Mouse (Mus musculus) liver, adult 2 months (tissue): ENCODE results near the gene Slc25a25. TPM values are rescaled to one million over a fixed set of nuclear protein-coding genes. Genes with fewer than 3 reads are reported as not detected.

ENCODE experiments used
- DNase-seq: peaks from one replicate; pipeline ENCODE4 v3.0.0-alpha.2; 2011; ENCODE audit warnings: low read depth, low spot score; ENCODE audit errors: extremely low read depth
- H3K27ac ChIP-seq: fragments of 200-500 bp; replicated peaks from 2 replicates; pipeline ENCODE4 v1.5.1; 2012; ENCODE audit warnings: low read depth, mild to moderate bottlenecking, control low read depth, inconsistent platforms, low read length; ENCODE audit not compliant: insufficient read depth
- H3K27me3 ChIP-seq: fragments of 200-500 bp; 2 replicates; pipeline ENCODE4 v1.6.1; 2012; ENCODE audit warnings: mild to moderate bottlenecking, moderate library complexity, low read length, inconsistent platforms; ENCODE audit not compliant: control insufficient read depth, insufficient read depth
- H3K36me3 ChIP-seq: fragments of 200-500 bp; 2 replicates; pipeline ENCODE4 v1.6.1; 2012; ENCODE audit warnings: low read length, inconsistent platforms; ENCODE audit not compliant: control insufficient read depth, insufficient read depth
- H3K4me1 ChIP-seq: fragments of 200-500 bp; 2 replicates; pipeline ENCODE4 v1.6.1; 2011; ENCODE audit warnings: low read length; ENCODE audit not compliant: control insufficient read depth, insufficient read depth
- H3K4me3 ChIP-seq: fragments of 200-500 bp; 2 replicates; pipeline ENCODE4 v1.5.1; 2011; ENCODE audit warnings: low read depth, mild to moderate bottlenecking, control low read depth, low read length, moderate library complexity; ENCODE audit not compliant: insufficient read depth
- H3K79me2 ChIP-seq: fragments of 200-500 bp; 2 replicates; pipeline ENCODE4 v1.6.1; 2012; ENCODE audit warnings: inconsistent platforms, mild to moderate bottlenecking, low read length, moderate library complexity; ENCODE audit not compliant: control insufficient read depth, insufficient read depth
- H3K9ac ChIP-seq: fragments of 200-500 bp; 2 replicates; pipeline ENCODE4 v1.6.1; 2012; ENCODE audit warnings: low read depth, mild to moderate bottlenecking, control low read depth, inconsistent platforms, low read length
- CTCF ChIP-seq: fragments of 200-500 bp; IDR thresholded peaks from 2 replicates; pipeline ENCODE4 v1.5.1; 2011; ENCODE audit warnings: low read depth, low read length, control low read depth
- POLR2A ChIP-seq: fragments of 200-500 bp; IDR thresholded peaks from 2 replicates; pipeline ENCODE4 v1.6.1; 2011; ENCODE audit warnings: low read length, control low read depth; ENCODE audit not compliant: insufficient read depth; ENCODE audit errors: extremely low read depth
- WGBS: fragments of 180-500 bp; shearing (Covaris S2); methylation state at CpG from one replicate; pipeline ENCODE4 v1.1.7; 2018; 5-methylcytosine and 5-hydroxymethylcytosine counted together
- polyA plus RNA-seq: library from polyadenylated mRNA; depleted of rRNA; stranded (reverse); fragments of >200 nt; gene quantifications from 2 replicates; pipeline ENCODE4 v1.2.3, GENCODE M21; 2012
- total RNA-seq: library from RNA; depleted of rRNA; stranded (reverse); fragments of >200 nt; gene quantifications from 2 replicates; pipeline ENCODE4 v1.2.3, GENCODE M21; 2014

Slc25a25 gene
- total and polyA plus RNA-seq, 2 experiments: 41.9 to 57.9 TPM

DNA sequence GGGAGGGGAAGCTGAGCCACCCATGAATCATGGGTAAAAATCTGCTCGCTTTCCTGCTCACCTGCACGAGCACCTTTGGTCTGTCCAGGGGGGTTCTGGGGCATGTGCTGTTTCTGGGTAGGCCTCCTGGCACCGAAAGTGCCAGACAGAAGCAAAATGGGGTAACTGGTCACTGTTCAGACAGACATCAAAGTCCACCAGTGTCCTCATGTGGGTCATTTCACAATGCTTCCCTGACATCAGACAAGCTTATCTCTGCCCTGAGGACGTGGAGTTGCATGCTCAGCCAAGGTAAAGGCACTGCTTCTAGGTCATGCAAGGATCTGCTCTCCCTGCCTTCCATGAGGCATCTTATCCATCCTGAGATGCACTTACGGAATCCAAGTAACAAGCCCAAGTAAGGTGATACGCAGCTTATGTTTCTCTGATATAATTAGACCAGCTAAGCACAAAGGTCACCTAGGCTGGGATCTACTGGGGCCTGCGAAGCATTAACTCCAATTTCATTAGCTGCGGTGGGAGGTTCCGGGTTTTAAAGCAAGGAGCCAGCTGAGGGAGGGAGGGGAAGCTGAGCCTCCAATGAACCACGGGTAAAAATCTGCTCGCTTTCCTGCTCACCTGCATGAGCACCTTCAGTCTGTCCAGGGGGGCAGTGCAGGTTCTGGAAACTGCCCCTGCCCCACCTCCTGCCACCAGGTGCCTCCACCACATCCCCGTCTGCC, 32.7 kb downstream of the Slc25a25 start:
- Histone ChIP-seq H3K36me3 (peaks cover 57% of the 10 kb centered on the region), H3K27ac (peak overlapping the region; percentile 93), H3K79me2 (peaks cover 3% of the 10 kb centered on the region; the same call in 1 of the 2 replicates), H3K9ac (peak overlapping the region; percentile 65), H3K4me1 (peaks cover 35% of the 10 kb centered on the region), H3K27me3 (no peaks in the 10 kb centered on the region), H3K4me3 (peak overlapping the region; percentile 19)
- no peak for TF ChIP-seq POLR2A
- TF ChIP-seq CTCF: 0 out of 2 replicates have a peak, but pooled peaks have one; percentile 3
- DNase-seq: peak; percentile 99
- 32% methylated on average over 12 of the region's 12 CpGs for WGBS

DNA sequence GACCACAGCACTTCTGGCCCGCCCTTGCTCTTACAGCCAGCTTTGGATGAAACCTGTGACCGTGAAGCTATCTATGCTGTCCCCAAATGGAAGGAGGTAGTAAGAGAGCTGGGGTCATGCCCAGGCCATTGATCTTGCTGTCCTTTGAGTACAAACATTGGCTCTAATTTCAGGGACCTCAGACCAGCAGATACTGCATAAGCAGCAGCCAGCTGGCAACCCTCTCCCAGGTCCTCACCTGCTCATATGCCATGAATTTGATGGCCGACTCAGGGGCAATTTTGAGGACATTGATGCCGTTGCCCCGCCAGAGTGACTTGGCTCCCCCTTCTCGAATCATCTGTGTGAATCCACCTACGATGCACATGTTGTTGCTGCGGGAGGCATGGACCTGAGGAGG, 33.8 kb downstream of the Slc25a25 start:
- DNase-seq: peak; percentile 95
- Histone ChIP-seq H3K79me2 (no peaks in the 10 kb centered on the region), H3K4me3 (no peak overlapping the region), H3K9ac (peak overlapping the region; percentile 46), H3K4me1 (peaks cover 35% of the 10 kb centered on the region), H3K36me3 (peaks cover 57% of the 10 kb centered on the region), H3K27me3 (no peaks in the 10 kb centered on the region), H3K27ac (peak overlapping the region; percentile 86)
- 32% methylated on average over 8 of the region's 8 CpGs for WGBS
- no peak for TF ChIP-seq POLR2A
- no peak for TF ChIP-seq CTCF

DNA sequence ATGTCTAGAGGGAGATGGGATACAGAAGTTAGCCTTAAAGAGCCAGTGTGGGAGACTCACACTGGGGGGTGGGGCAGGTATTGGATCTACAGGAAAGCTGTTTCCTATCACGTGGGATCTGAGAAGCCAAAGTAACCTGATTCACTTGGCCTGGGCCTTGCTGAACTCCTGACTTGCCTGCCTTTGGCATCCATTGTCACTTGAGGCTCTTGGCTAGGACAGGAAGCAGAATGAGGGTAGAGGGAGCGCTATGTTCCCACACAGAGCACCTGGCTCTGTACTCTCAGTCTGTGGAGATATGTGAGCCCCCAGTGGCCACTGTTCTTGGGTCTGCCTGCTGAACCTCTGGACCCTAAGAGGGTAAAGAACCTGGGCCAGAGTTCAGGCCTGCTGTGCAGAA, 34.7 kb downstream of the Slc25a25 start:
- Histone ChIP-seq H3K4me1 (peaks cover 35% of the 10 kb centered on the region), H3K27me3 (no peaks in the 10 kb centered on the region), H3K27ac (peak overlapping the region; percentile 86), H3K4me3 (no peak overlapping the region), H3K79me2 (no peaks in the 10 kb centered on the region), H3K36me3 (peaks cover 56% of the 10 kb centered on the region), H3K9ac (peak overlapping the region; percentile 15; the same call in 1 of the 2 replicates)
- DNase-seq: peak; percentile 69
- TF ChIP-seq CTCF (no peak), POLR2A (no peak)
- 26% methylated on average over 2 of the region's 2 CpGs for WGBS

DNA sequence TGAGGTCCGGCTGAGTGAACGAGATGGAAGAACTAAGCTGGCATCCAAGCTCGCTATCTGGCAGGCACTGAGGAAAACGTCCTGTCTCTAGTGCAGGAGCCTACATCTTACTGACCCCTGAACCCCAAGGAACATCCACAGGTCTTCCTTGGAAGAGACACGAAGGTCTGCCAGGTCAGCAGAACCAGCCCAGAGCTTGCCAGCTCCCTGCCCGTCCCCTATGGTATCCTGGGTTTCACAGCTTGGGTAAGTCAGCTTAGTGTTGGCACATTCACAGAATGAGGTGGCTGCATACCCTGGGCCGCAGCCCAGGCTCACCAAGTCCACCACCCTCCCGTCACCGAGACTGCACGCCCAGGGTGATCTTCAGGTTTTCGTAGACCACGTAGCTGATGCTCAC, 35.4 kb downstream of the Slc25a25 start:
- Histone ChIP-seq H3K4me3 (no peak overlapping the region), H3K27ac (peak overlapping the region; percentile 86), H3K27me3 (no peaks in the 10 kb centered on the region), H3K9ac (no peak overlapping the region; the same call in 1 of the 2 replicates), H3K4me1 (peaks cover 37% of the 10 kb centered on the region), H3K36me3 (peaks cover 48% of the 10 kb centered on the region), H3K79me2 (no peaks in the 10 kb centered on the region)
- no peak for TF ChIP-seq CTCF
- no peak for TF ChIP-seq POLR2A
- no peak for DNase-seq
- WGBS: 65% methylated on average over 12 of the region's 12 CpGs

DNA sequence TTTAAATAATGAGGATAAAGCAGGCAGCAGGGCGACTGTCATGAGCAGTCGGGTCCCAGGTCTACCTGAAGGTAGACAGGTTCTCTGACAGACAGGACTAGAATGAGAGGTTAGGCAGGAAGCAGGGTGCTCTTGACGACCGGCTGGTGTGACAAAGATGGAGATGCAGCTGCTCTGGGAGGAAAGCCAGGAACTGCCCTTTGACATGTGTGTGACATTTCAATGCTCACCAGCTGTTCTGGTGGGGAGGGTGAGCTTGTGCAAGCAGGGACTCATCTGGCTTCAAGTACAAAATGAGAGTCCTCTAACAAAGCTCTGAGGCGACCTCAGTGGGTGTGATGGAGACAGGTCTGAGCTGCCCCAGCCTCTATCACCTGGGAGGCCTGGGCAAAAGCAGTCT, 37.3 kb downstream of the Slc25a25 start:
- Histone ChIP-seq H3K4me3 (no peak overlapping the region), H3K36me3 (peaks cover 37% of the 10 kb centered on the region), H3K27ac (peak overlapping the region; percentile 59), H3K27me3 (no peaks in the 10 kb centered on the region), H3K9ac (no peak overlapping the region), H3K79me2 (no peaks in the 10 kb centered on the region), H3K4me1 (peaks cover 36% of the 10 kb centered on the region)
- TF ChIP-seq POLR2A: no peak
- no peak for TF ChIP-seq CTCF
- WGBS: 23% methylated on average over 5 of the region's 5 CpGs
- DNase-seq: peak; percentile 87
